ENCODE assay signal across 21 mouse cellular contexts in genomic region chr15:24838390-24838789, GRCm38 (mm10).
A peak's percentile ranks its signal among the peaks of the same experiment; 100 is the strongest.
DNase-seq lines count a peak whose midpoint lies in the region; ATAC-seq and TF ChIP-seq lines count a peak whose summit lies in the region.
"Had no signal": no experiment of that assay in that cellular context is flagged by ENCODE, and none has a peak within 500 bp of the region (broad histone marks: within the 10 kb centered on the region; RNA-seq: fewer than 3 reads in every experiment).

No protein-coding gene starts in this region.

- peaks cover 1% of the 10 kb centered on the region; the same call in 1 of the 2 replicates for H3K4me1 ChIP-seq in cortical plate, adult 2 months (ENCODE audit: control insufficient read depth, insufficient read depth, low read length)
- H3K4me1 ChIP-seq in midbrain, postnatal 0 days (ENCODE audit: insufficient read depth, low read length), result no peaks in the 10 kb centered on the region
- H3K4me1 ChIP-seq: embryonic facial prominence, embryonic 13.5 days; embryonic facial prominence, embryonic 15.5 days; forebrain, embryonic 10.5 days; forebrain, embryonic 12.5 days had no signal

- no peak overlapping the region for H3K4me3 ChIP-seq in left cerebral cortex, adult 2 months
- H3K4me3 ChIP-seq in cortical plate, adult 2 months (ENCODE audit: insufficient read depth, low read length), result no peak overlapping the region
- no peak overlapping the region for H3K4me3 ChIP-seq in midbrain, postnatal 0 days (ENCODE audit: low read depth, low read length)
- H3K4me3 ChIP-seq: embryonic facial prominence, embryonic 13.5 days; embryonic facial prominence, embryonic 15.5 days; erythroblast, embryonic 14.5 days; forebrain, embryonic 10.5 days; forebrain, embryonic 12.5 days had no signal

- H3K9ac ChIP-seq in midbrain, postnatal 0 days (replicated peaks; ENCODE audit: low read length, poor library complexity, severe bottlenecking), result no peak overlapping the region
- H3K9ac ChIP-seq: embryonic facial prominence, embryonic 13.5 days; embryonic facial prominence, embryonic 15.5 days; forebrain, embryonic 12.5 days had no signal

- no peak for TF ChIP-seq CTCF in left cerebral cortex, adult 2 months (IDR thresholded peaks at IDR 0.05)
- no peak for TF ChIP-seq CTCF in cortical plate, adult 2 months (IDR thresholded peaks at IDR 0.05; ENCODE audit: extremely low read depth, insufficient read depth, low read length)
- no peak for TF ChIP-seq CTCF in midbrain, postnatal 0 days (IDR thresholded peaks at IDR 0.05)

- 85% methylated on average over 7 of the region's 7 CpGs for WGBS in midbrain, postnatal 0 days

- no peaks in the 10 kb centered on the region for H3K9me3 ChIP-seq in midbrain, postnatal 0 days (ENCODE audit: low read length)
- H3K9me3 ChIP-seq: embryonic facial prominence, embryonic 13.5 days; embryonic facial prominence, embryonic 15.5 days; forebrain, embryonic 10.5 days; forebrain, embryonic 12.5 days had no signal

- TF ChIP-seq POLR2A in cortical plate, adult 2 months (IDR thresholded peaks at IDR 0.05; ENCODE audit: extremely low read depth, insufficient read depth, low read length), result no peak

- H3K36me3 ChIP-seq in midbrain, postnatal 0 days (ENCODE audit: insufficient read depth, low read length), result no peaks in the 10 kb centered on the region
- H3K36me3 ChIP-seq: embryonic facial prominence, embryonic 13.5 days; embryonic facial prominence, embryonic 15.5 days; forebrain, embryonic 10.5 days; forebrain, embryonic 12.5 days had no signal

- H3K27me3 ChIP-seq in midbrain, postnatal 0 days (ENCODE audit: insufficient read depth, low read length), result no peaks in the 10 kb centered on the region
- H3K27me3 ChIP-seq: embryonic facial prominence, embryonic 13.5 days; embryonic facial prominence, embryonic 15.5 days; forebrain, embryonic 12.5 days had no signal

- peak overlapping the region; percentile 32; the same call in 1 of the 2 replicates for H3K27ac ChIP-seq in left cerebral cortex, adult 2 months
- peak overlapping the region; percentile 56; the same call in 1 of the 2 replicates for H3K27ac ChIP-seq in cortical plate, adult 2 months (ENCODE audit: insufficient read depth, low read length)
- H3K27ac ChIP-seq in midbrain, postnatal 0 days (ENCODE audit: low read depth, low read length), result no peak overlapping the region
- H3K27ac ChIP-seq: embryonic facial prominence, embryonic 13.5 days; embryonic facial prominence, embryonic 15.5 days; forebrain, embryonic 10.5 days; forebrain, embryonic 12.5 days had no signal

- intact Hi-C loops in left cerebral cortex, adult 2 months (cut with DNase I), result no loop called here

- no peak for DNase-seq in left cerebral cortex, adult 2 months (ENCODE audit: extremely low spot score in 1 of 2, low spot score in 2 of 2)
- DNase-seq in left cerebral cortex, adult 11 months (ENCODE audit: low spot score), result no peak
- no peak for DNase-seq in midbrain, postnatal 0 days (ENCODE audit: low spot score)
- no peak for DNase-seq in kidney, postnatal 14 days
- DNase-seq: adrenal gland, adult 2 months; adrenal gland, postnatal 10 days; adrenal gland, postnatal 25 days; cerebellum, adult 11-12 months; cerebellum, adult 2 months; cerebellum, adult 9-10 months; cerebellum, postnatal 10 days; cerebellum, postnatal 25 days; embryo, embryonic 11 days had no signal

- H3K4me2 ChIP-seq in midbrain, postnatal 0 days (ENCODE audit: low read depth, low read length, poor library complexity, severe bottlenecking), result no peak overlapping the region
- H3K4me2 ChIP-seq: embryonic facial prominence, embryonic 13.5 days; embryonic facial prominence, embryonic 15.5 days; forebrain, embryonic 12.5 days had no signal

- ATAC-seq in midbrain, postnatal 0 days (ENCODE audit: low FRiP score), result no peak
- ATAC-seq: forebrain, embryonic 14.5 days; forebrain, embryonic 16.5 days had no signal
